Mouse (Mus musculus) kidney, adult 2 months (tissue): ENCODE measurements around the gene Hoxc4. TPM values are rescaled to one million over a fixed set of nuclear protein-coding genes. Genes with fewer than 3 reads are reported as not detected.

ENCODE experiments used
- DNase-seq: peaks from one replicate; pipeline ENCODE4 v3.0.0; 2021
- H3K27ac ChIP-seq: fragments of 200-500 bp; 2 replicates; pipeline ENCODE4 v1.5.1; 2012; ENCODE audit warnings: low read depth, low read length, control low read depth, inconsistent platforms; ENCODE audit not compliant: insufficient read depth
- H3K27me3 ChIP-seq: fragments of 200-500 bp; replicated peaks from 2 replicates; pipeline ENCODE4 v1.6.1; 2012; ENCODE audit warnings: mild to moderate bottlenecking, moderate library complexity, low read length, inconsistent platforms; ENCODE audit not compliant: control insufficient read depth, insufficient read depth
- H3K36me3 ChIP-seq: fragments of 200-500 bp; 2 replicates; pipeline ENCODE4 v1.6.1; 2012; ENCODE audit warnings: mild to moderate bottlenecking, moderate library complexity, low read length, inconsistent platforms; ENCODE audit not compliant: control insufficient read depth, insufficient read depth
- H3K4me1 ChIP-seq: fragments of 200-500 bp; 2 replicates; pipeline ENCODE4 v1.6.1; 2011; ENCODE audit warnings: low read length; ENCODE audit not compliant: control insufficient read depth, insufficient read depth
- H3K4me3 ChIP-seq: fragments of 200-500 bp; 2 replicates; pipeline ENCODE4 v1.5.1; 2011; ENCODE audit warnings: mild to moderate bottlenecking, low read depth, low read length, control low read depth; ENCODE audit not compliant: insufficient read depth
- CTCF ChIP-seq: fragments of 200-500 bp; conservative IDR thresholded peaks from 2 replicates; pipeline ENCODE4 v1.5.1; 2011; ENCODE audit warnings: low read depth, mild to moderate bottlenecking, control low read depth, low read length, moderate library complexity, mixed read lengths; ENCODE audit not compliant: insufficient read depth, insufficient read length
- POLR2A ChIP-seq: fragments of 200-500 bp; IDR thresholded peaks from one replicate; pipeline ENCODE4 v1.6.1; 2011; ENCODE audit warnings: low read depth, low read length, control low read depth
- WGBS: fragments of 180-500 bp; shearing (Covaris S2); methylation state at CpG from one replicate; pipeline ENCODE4 v1.1.7; 2018; 5-methylcytosine and 5-hydroxymethylcytosine counted together
- polyA plus RNA-seq: library from polyadenylated mRNA; depleted of rRNA; stranded (reverse); fragments of >200 nt; gene quantifications from 2 replicates; pipeline ENCODE4 v1.2.3, GENCODE M21; 2012

Gene Hoxc4
- polyA plus RNA-seq, 1 experiment: 2.5 TPM

- peak; percentile 23 for DNase-seq
- Histone ChIP-seq H3K4me3 (peak overlapping the region; percentile 42), H3K36me3 (no peaks in the 10 kb centered on the region), H3K27me3 (no peaks in the 10 kb centered on the region), H3K27ac (no peak overlapping the region; the same call in 1 of the 2 replicates), H3K4me1 (peaks cover 8% of the 10 kb centered on the region; the same call in 1 of the 2 replicates)
- no peak for TF ChIP-seq CTCF
- no peak for TF ChIP-seq POLR2A
- WGBS: 9% methylated on average over 18 of the region's 18 CpGs
These were observed 50.4 kb downstream of the Hoxc4 start for GRCm38 (mm10) chr15:103069173-103069572.

GRCm38 (mm10) chr15:103071266-103071665, 52.5 kb downstream of the Hoxc4 start:
- no peak overlapping the region for H3K4me3 ChIP-seq
- WGBS: 29% methylated on average over 5 of the region's 5 CpGs
- peaks cover 8% of the 10 kb centered on the region; the same call in 1 of the 2 replicates for H3K4me1 ChIP-seq
- H3K36me3 ChIP-seq: no peaks in the 10 kb centered on the region
- DNase-seq: peak; percentile 77
- TF ChIP-seq POLR2A (no peak), CTCF (no peak)
- H3K27ac ChIP-seq: no peak overlapping the region
- H3K27me3 ChIP-seq: no peaks in the 10 kb centered on the region

- Histone ChIP-seq H3K4me1 (peaks cover 4% of the 10 kb centered on the region; the same call in 1 of the 2 replicates), H3K36me3 (no peaks in the 10 kb centered on the region), H3K4me3 (no peak overlapping the region), H3K27ac (no peak overlapping the region), H3K27me3 (no peaks in the 10 kb centered on the region)
- TF ChIP-seq CTCF (no peak), POLR2A (no peak)
- DNase-seq: no peak
- 75% methylated on average over 11 of the region's 11 CpGs for WGBS
These were observed 56.1 kb downstream of the Hoxc4 start for GRCm38 (mm10) chr15:103074663-103075415.

- no peak for DNase-seq
- WGBS: 94% methylated on average over 2 of the region's 2 CpGs
- Histone ChIP-seq H3K27me3 (no peaks in the 10 kb centered on the region), H3K36me3 (no peaks in the 10 kb centered on the region), H3K4me1 (no peaks in the 10 kb centered on the region), H3K27ac (no peak overlapping the region), H3K4me3 (no peak overlapping the region)
- TF ChIP-seq POLR2A (no peak), CTCF (peak; percentile 22; the same call in 1 of the 2 replicates)
These were observed 58.9 kb downstream of the Hoxc4 start for GRCm38 (mm10) chr15:103077673-103078072.

- Histone ChIP-seq H3K4me3 (no peak overlapping the region), H3K27ac (no peak overlapping the region), H3K36me3 (no peaks in the 10 kb centered on the region), H3K27me3 (no peaks in the 10 kb centered on the region), H3K4me1 (peaks cover 5% of the 10 kb centered on the region; the same call in 1 of the 2 replicates)
- DNase-seq: no peak
- WGBS: 76% methylated on average over 4 of the region's 4 CpGs
- TF ChIP-seq POLR2A (no peak), CTCF (no peak)
These were observed 63.9 kb downstream of the Hoxc4 start for GRCm38 (mm10) chr15:103082622-103083021.

GRCm38 (mm10) chr15:103083598-103083997, 64.9 kb downstream of the Hoxc4 start:
- H3K4me1 ChIP-seq: peaks cover 5% of the 10 kb centered on the region; the same call in 1 of the 2 replicates
- H3K4me3 ChIP-seq: no peak overlapping the region
- TF ChIP-seq POLR2A: no peak
- no peak for TF ChIP-seq CTCF
- WGBS: 97% methylated on average over 1 of the region's 1 CpGs
- H3K36me3 ChIP-seq: no peaks in the 10 kb centered on the region
- no peak for DNase-seq
- no peaks in the 10 kb centered on the region for H3K27me3 ChIP-seq
- no peak overlapping the region for H3K27ac ChIP-seq

GRCm38 (mm10) chr15:103084944-103085343, 66.2 kb downstream of the Hoxc4 start:
- no peak for DNase-seq
- Histone ChIP-seq H3K4me3 (no peak overlapping the region), H3K27me3 (no peaks in the 10 kb centered on the region), H3K4me1 (peaks cover 5% of the 10 kb centered on the region; the same call in 1 of the 2 replicates), H3K36me3 (no peaks in the 10 kb centered on the region), H3K27ac (no peak overlapping the region)
- no peak for TF ChIP-seq CTCF
- TF ChIP-seq POLR2A: no peak
- 100% methylated on average over 1 of the region's 1 CpGs for WGBS
